ENCODE assay signal across 12 mouse cellular contexts in genomic region chr14:31160196-31161150, GRCm38 (mm10). TPM values are rescaled to one million over a fixed set of nuclear protein-coding genes. Genes with fewer than 3 reads are reported as not detected.
DNase-seq lines count a peak whose midpoint lies in the region; ATAC-seq and TF ChIP-seq lines count a peak whose summit lies in the region.
"Had no signal": no experiment of that assay in that cellular context is flagged by ENCODE, and none has a peak within 500 bp of the region (broad histone marks: within the 10 kb centered on the region; RNA-seq: fewer than 3 reads in every experiment).

No protein-coding gene starts in this region.

- DNase-seq in 416B (ENCODE audit: low read depth) (peak; percentile 73), G1E (ENCODE audit: low spot score) (no peak)
- DNase-seq in cerebellum, adult 2 months, result no peak
- DNase-seq in urinary bladder, postnatal 10 days (ENCODE audit: low spot score), result no peak
- no peak for DNase-seq in kidney, postnatal 36 days
- DNase-seq: gastrocnemius, postnatal 14 days; spleen, adult 18-20 months; thymus, postnatal 14 days had no signal

- ATAC-seq in G1E (ENCODE audit: extremely low read depth, insufficient number of reproducible peaks, low FRiP score, poor library complexity, severe bottlenecking), result no peak
- ATAC-seq in intestine, embryonic 16.5 days, result peak; percentile 84
- ATAC-seq: midbrain, embryonic 16.5 days had no signal

- no peaks in the 10 kb centered on the region for H3K36me3 ChIP-seq in G1E (replicated peaks)
- no peaks in the 10 kb centered on the region for H3K36me3 ChIP-seq in intestine, embryonic 16.5 days (ENCODE audit: control insufficient read depth, insufficient read depth, low read length)
- H3K36me3 ChIP-seq in megakaryocyte, embryonic 14.5 days (replicated peaks; ENCODE audit: low read length), result no peaks in the 10 kb centered on the region

- peaks cover 88% of the 10 kb centered on the region for H3K27me3 ChIP-seq in G1E (ENCODE audit: insufficient read depth, low read length)
- no peaks in the 10 kb centered on the region for H3K27me3 ChIP-seq in intestine, embryonic 16.5 days (replicated peaks; ENCODE audit: control insufficient read depth, insufficient read depth, low read length)
- peaks cover 92% of the 10 kb centered on the region for H3K27me3 ChIP-seq in megakaryocyte, embryonic 14.5 days (replicated peaks)
- no peaks in the 10 kb centered on the region for H3K27me3 ChIP-seq in cerebellum, adult 2 months (ENCODE audit: control insufficient read depth, insufficient read depth, low read length)

- 0 out of 2 replicates have a peak overlapping the region, but pooled peaks have one; percentile 7 for H3K4me2 ChIP-seq in intestine, embryonic 16.5 days (ENCODE audit: low read depth, low read length)

- H3K9ac ChIP-seq in intestine, embryonic 16.5 days (ENCODE audit: low read depth, low read length), result no peak overlapping the region

- H3K4me3 ChIP-seq in G1E (ENCODE audit: low read depth, low read length), result peak overlapping the region; percentile 20; the same call in 1 of the 2 replicates
- 0 out of 2 replicates have a peak overlapping the region, but pooled peaks have one; percentile 14 for H3K4me3 ChIP-seq in intestine, embryonic 16.5 days (ENCODE audit: low read length)
- H3K4me3 ChIP-seq in megakaryocyte, embryonic 14.5 days (replicated peaks), result peak overlapping the region; percentile 80
- H3K4me3 ChIP-seq in cerebellum, adult 2 months (replicated peaks; ENCODE audit: insufficient read depth, low read depth, low read length), result no peak overlapping the region

- no peaks in the 10 kb centered on the region for H3K9me3 ChIP-seq in G1E (replicated peaks)
- H3K9me3 ChIP-seq in intestine, embryonic 16.5 days (ENCODE audit: control insufficient read depth, low read length), result no peaks in the 10 kb centered on the region
- H3K9me3 ChIP-seq in megakaryocyte, embryonic 14.5 days, result peaks cover 11% of the 10 kb centered on the region

- no peak for TF ChIP-seq POLR2A in cerebellum, adult 2 months (IDR thresholded peaks at IDR 0.05; ENCODE audit: borderline replicate concordance, insufficient read depth, low read length)

- 64% methylated on average over 27 of the region's 27 CpGs for WGBS in intestine, embryonic 16.5 days
- 65% methylated on average over 27 of the region's 27 CpGs for WGBS in cerebellum, adult 2 months

- no peak overlapping the region for H3K27ac ChIP-seq in intestine, embryonic 16.5 days (ENCODE audit: low read length)
- no peak overlapping the region for H3K27ac ChIP-seq in cerebellum, adult 2 months (ENCODE audit: insufficient read depth, low read length)

- H3K4me1 ChIP-seq in G1E (ENCODE audit: insufficient read depth, low read depth, low read length), result peaks cover 16% of the 10 kb centered on the region
- peaks cover 4% of the 10 kb centered on the region; the same call in 1 of the 2 replicates for H3K4me1 ChIP-seq in intestine, embryonic 16.5 days (ENCODE audit: control insufficient read depth, insufficient read depth, low read length)
- H3K4me1 ChIP-seq in megakaryocyte, embryonic 14.5 days, result peaks cover 35% of the 10 kb centered on the region
- peaks cover 10% of the 10 kb centered on the region for H3K4me1 ChIP-seq in cerebellum, adult 2 months (ENCODE audit: control insufficient read depth, insufficient read depth, low read length)

- TF ChIP-seq CTCF in G1E (IDR thresholded peaks at IDR 0.05; ENCODE audit: low read depth, low read length), result no peak
- TF ChIP-seq CTCF in cerebellum, adult 2 months (IDR thresholded peaks at IDR 0.05; ENCODE audit: borderline replicate concordance, insufficient read depth, low read depth, low read length), result no peak

RNA-seq across cellular contexts. Expression of gene Stab1, which starts 8.0 kb away (rescaled TPM):
- not detected in 2 replicates for total RNA-seq in G1E (2014; fragmentation: Nextera tagmentation)
- total RNA-seq in G1E (2017), result 0.44 and 0.52 TPM in 2 replicates
- polyA plus RNA-seq in G1E (2012), result not detected in 2 replicates
- polyA plus RNA-seq in intestine, embryonic 16.5 days (2015; fragmentation: Nextera tagmentation; extraction: Ambion mirVana), result 19.0 and 24.5 TPM in 2 replicates
- polyA plus RNA-seq in megakaryocyte, embryonic 14.5 days (2012; ENCODE audit: insufficient read depth, low replicate concordance), result 5.0 and 11.7 TPM in 2 replicates
- 8.6 and 9.6 TPM in 2 replicates for polyA plus RNA-seq in cerebellum, adult 2 months (2012; rRNA removed)

RNA-seq across cellular contexts. Expression of gene Nt5dc2, which starts 29.6 kb away (rescaled TPM):
- total RNA-seq in G1E (2014; fragmentation: Nextera tagmentation) (213 and 233 TPM in 2 replicates), G1E (2017) (136 and 175 TPM in 2 replicates)
- 381 and 572 TPM in 2 replicates for polyA plus RNA-seq in G1E (2012)
- 205 and 208 TPM in 2 replicates for polyA plus RNA-seq in intestine, embryonic 16.5 days (2015; fragmentation: Nextera tagmentation; extraction: Ambion mirVana)
- polyA plus RNA-seq in megakaryocyte, embryonic 14.5 days (2012; ENCODE audit: insufficient read depth, low replicate concordance), result 31.4 and 70.8 TPM in 2 replicates
- polyA plus RNA-seq in cerebellum, adult 2 months (2012; rRNA removed), result 28.3 and 28.4 TPM in 2 replicates

RNA-seq across cellular contexts. Expression of gene Smim4, which starts 31.7 kb away (rescaled TPM):
- total RNA-seq in G1E (2014; fragmentation: Nextera tagmentation) (32.1 and 36.7 TPM in 2 replicates), G1E (2017) (167 and 173 TPM in 2 replicates)
- polyA plus RNA-seq in G1E (2012), result 71.4 and 93.4 TPM in 2 replicates
- 87.6 and 92.2 TPM in 2 replicates for polyA plus RNA-seq in intestine, embryonic 16.5 days (2015; fragmentation: Nextera tagmentation; extraction: Ambion mirVana)
- 75.6 and 108 TPM in 2 replicates for polyA plus RNA-seq in megakaryocyte, embryonic 14.5 days (2012; ENCODE audit: insufficient read depth, low replicate concordance)
- 35.3 and 42.4 TPM in 2 replicates for polyA plus RNA-seq in cerebellum, adult 2 months (2012; rRNA removed)

RNA-seq across cellular contexts. Expression of gene Tnnc1, which starts 47.6 kb away (rescaled TPM):
- total RNA-seq in G1E (2014; fragmentation: Nextera tagmentation) (3.3 TPM in 1 of 2 replicates, not detected in the other), G1E (2017) (1.1 TPM in 1 of 2 replicates, not detected in the other)
- polyA plus RNA-seq in G1E (2012), result 0.08 TPM in 1 of 2 replicates, not detected in the other
- 3.5 and 3.7 TPM in 2 replicates for polyA plus RNA-seq in intestine, embryonic 16.5 days (2015; fragmentation: Nextera tagmentation; extraction: Ambion mirVana)
- 0.23 TPM in 1 of 2 replicates, not detected in the other for polyA plus RNA-seq in megakaryocyte, embryonic 14.5 days (2012; ENCODE audit: insufficient read depth, low replicate concordance)
- polyA plus RNA-seq in cerebellum, adult 2 months (2012; rRNA removed), result 6.1 and 7.6 TPM in 2 replicates
- total RNA-seq: MEL had no signal

RNA-seq across cellular contexts. Expression of gene Nisch, which starts 56.3 kb away (rescaled TPM):
- 287 and 312 TPM in 2 replicates for total RNA-seq in G1E (2014; fragmentation: Nextera tagmentation)
- 83.8 and 87.1 TPM in 2 replicates for total RNA-seq in G1E (2017)
- 173 and 201 TPM in 2 replicates for polyA plus RNA-seq in G1E (2012)
- polyA plus RNA-seq in intestine, embryonic 16.5 days (2015; fragmentation: Nextera tagmentation; extraction: Ambion mirVana), result 217 and 228 TPM in 2 replicates
- 148 and 152 TPM in 2 replicates for polyA plus RNA-seq in megakaryocyte, embryonic 14.5 days (2012; ENCODE audit: insufficient read depth, low replicate concordance)
- polyA plus RNA-seq in cerebellum, adult 2 months (2012; rRNA removed), result 292 and 304 TPM in 2 replicates
